Mouse (Mus musculus) mature B cell (primary cell): Measurements from ENCODE around the gene Asprv1.

Source experiments
- in situ Hi-C: fragments of 300-500 bp; cut with MboI; formaldehyde crosslinking; loops from 2 replicates; pipeline ENCODE4 v1.14.3; 2019

The Asprv1 gene

DNA sequence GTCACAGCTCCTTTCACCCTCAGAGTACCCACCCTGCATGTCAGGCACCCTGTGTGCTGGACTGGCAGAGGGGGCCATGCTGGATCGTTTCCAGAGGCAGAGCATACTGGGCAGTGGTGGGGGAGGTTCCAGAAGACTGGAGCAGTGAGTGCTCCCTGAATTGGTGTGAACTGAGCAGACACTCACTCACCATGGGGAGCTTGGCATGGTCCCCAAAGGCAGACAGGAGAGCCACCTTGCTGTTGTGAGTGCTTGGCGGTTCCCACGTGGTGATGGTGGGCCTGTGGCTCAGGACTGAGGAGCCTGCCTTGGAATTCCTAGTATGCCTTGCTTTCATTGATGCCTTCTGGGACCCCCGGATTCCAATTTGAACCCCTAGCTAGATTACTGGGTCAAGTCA lies 4.8 kb upstream of the Asprv1 start:
- in situ Hi-C loops, result no loop called here

DNA sequence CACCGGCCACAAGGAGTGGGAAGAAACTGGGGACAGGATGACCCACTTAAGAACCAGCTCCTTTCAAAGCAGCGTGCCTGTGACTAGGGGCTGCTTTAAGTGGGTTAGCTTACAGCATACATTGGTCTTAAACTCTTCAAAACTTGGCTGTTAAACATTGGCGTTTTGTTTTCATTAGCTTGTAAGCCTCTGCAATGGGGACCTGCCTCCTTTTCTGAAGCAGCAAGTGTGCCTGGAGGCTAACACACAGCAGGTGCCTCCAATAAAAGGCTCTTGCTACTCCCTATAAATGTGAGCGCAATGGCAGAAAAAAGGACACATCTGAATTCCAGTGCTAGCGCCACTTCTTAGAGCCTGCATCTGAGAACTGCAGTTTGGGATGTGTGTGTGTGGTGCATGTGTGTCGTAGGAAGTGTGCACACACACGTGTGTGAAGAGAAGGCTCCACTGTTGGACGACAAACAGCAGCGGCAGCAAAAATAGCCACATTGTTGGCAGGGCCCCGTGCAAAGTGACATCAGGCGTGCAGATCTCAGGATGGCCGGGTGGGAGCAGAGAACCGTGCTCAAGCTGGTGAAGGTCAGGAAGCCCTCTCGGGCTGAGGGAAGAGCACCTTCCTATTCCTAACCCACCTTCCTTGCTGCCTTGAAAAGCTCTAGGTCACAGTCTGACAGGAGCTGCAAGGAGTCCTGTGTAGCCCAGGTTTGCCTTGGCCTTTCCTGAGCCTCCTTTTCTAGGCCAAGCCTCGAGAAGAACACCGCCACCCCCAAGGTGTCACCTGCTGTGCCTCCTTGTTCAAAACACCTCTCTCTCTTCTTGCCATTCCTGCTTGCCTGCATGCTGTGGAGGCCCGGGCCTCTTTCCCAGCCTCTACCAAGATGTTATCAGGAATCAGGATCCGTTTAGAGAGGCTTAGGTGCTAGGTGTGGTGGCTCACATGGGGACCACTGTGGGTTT lies 3.6 kb upstream of the Asprv1 start:
- in situ Hi-C loops, result no loop called here

DNA sequence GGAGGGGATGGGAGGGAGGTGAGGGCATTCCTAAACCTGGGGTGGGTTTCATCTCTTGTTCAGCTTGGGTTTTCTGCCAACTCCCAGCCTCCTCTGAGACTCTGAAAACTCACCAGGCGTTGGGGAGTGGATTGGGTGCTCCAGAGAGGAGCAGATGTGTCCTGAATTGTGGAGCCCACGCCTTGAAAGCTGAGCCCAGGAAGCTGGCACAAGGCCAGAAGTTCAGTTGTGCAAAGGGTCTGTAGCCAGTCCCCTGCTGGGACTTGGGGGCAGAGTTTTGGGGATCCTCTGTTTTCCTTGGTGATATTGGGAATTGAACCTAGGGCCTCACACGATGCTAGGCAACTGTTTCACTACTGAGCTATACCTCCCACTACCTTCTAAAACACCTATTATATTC lies 2.2 kb downstream of the Asprv1 start:
- in situ Hi-C loops, result no loop called here

DNA sequence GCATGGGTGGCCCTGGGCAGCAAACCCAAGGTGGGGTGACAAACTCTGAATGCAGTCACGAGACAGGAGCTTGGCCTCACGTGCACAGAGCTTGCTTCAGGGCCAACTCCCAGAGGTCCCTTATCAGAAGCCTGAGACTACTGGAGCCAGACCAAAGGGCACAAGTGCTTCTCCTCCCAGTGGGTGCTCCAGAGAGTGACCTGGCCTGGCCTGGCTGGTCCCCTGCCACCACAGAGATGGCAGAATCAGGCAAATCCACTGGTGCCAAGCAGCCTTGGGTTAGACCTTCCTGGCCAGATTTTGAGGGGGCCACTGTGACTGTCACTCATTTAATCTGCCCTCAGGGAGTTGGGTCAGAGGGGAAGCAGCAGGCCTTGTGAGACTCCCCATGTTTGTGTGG lies 8.5 kb downstream of the Asprv1 start:
- in situ Hi-C loops, result no loop called here

DNA sequence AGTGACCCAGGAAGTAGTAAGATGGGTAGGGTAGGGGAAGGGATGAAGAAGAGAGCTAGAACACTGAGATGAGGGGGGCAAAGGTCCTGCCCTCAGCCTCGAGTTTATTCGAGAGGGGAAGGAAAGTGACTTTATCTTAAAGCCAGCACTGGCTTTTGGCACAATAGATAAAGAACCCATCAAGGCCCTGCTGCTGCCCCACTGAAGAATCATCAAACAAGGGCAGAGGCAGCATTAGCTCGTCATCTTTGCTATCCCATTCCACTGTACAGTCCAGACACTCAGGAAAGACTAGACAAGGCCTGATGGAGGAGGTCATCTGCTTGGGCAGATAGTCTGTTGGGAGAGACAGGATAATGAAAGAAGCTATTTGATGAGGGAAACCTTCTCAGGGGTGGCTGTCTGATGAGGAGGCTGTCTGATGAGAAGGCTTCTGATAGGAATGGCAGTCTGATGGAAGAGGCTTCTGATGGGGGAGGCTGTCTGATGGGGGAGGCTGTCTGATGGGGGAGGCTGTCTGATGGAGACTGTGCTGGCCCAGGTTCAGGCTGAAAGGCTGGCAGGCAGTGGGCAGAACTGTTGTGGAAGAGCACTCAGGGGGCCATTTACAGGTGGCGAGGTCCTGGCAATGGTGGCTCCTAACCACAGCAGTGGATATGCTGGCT lies 9.3 kb downstream of the Asprv1 start:
- in situ Hi-C loops, result no loop called here

DNA sequence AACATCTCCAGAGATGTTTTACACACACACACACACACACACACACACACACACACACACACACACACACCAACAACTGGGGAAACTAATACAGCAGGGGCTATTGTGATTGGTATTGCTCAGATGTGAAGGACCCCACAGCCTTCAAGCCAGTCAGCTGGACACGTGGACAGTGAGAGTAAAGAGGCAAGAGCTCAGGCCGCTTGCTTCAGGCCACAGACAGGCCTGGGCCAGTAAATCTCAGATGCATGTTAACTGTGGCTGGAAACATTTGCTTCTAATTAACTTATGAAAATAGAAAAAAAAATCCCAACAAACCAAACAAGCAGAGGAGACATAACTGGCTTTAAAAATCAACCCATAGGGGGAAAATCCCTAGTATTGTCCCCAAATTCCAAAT lies 9.9 kb downstream of the Asprv1 start:
- in situ Hi-C loops, result no loop called here

DNA sequence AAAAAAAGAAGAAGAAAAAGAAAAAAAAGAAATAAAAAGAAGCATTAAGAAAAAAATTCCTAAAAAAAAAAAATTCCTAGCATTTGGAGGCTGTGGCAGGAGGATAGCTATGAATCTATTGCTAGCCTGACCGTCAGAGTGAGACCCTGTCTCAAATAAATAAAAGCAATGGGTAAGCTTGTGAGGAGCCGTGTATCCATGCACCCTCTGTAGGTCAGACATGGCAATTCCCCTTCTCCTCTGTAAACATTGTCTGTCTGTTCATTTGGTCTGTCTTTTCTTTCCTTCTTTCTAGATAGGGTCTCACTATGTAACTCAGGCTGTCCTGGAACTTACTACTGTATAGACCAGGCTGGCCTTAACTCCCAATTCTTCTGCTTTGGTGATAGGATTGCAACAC lies 10.5 kb downstream of the Asprv1 start:
- in situ Hi-C loops, result no loop called here

DNA sequence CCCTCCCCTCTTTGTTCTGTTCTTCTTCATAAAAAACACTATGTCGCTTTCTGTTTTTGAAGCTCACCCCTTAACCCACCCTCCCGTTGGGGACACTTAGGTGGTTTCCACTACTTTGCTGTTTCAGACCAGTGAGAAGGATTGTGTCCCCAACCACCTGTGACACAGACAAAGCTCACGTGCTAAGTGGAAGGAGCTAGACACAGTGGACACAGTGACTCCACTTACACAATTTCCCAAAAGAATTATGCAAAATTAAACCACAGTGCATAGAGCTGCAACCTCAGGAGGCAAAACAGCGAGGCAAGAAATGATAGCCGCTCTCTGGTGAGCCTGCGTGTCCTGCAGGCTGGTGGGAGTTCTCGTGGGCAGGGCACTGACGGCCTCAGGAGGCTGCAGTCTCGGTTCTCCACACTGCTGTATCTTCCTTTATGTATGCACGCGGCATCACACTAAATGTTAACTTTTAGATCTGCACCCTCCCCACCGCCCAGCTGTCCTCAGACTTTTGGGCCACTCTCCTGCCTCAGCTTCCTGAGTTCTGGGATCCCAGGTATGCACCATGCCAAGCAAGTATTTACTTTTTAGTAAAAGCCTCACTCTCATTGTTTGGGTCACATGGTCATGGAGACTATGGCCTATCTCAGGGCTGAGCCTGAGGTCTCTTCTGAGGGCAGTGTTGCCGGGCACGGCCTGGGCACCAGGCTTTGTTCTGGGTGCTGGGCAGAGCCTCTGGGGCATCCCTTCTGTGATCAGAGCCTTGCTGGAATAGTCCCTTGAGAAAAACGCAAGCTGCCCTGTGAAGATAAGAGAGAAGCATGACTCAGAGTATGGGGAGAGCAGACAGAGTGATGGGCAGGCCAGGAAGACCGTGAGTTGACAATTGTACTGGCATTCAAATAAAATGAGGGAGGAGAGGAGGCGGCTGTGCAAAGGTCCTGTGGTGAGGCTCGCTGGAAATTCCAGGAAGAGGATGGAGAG lies 11.5 kb downstream of the Asprv1 start:
- in situ Hi-C loops, result no loop called here

DNA sequence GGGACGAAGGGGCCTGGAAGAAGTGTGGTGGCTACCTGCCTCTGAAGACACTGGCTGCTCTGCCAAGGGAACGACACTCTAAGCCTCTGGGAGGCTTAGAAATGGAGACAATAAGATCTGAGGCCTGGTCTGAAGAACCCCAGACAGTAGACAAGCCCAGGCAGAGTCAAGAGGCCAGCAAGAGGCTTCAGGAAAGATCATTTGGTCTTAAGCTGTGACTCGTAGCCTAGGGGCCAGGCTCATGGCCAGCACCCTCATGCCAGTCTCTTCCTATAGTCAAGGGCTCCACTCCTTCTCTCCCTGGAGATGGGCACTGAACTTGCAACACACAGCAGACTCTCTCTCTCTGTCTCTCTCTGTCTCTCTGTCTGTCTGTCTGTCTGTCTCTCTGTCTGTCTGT lies 12.2 kb downstream of the Asprv1 start:
- in situ Hi-C loops, result no loop called here

DNA sequence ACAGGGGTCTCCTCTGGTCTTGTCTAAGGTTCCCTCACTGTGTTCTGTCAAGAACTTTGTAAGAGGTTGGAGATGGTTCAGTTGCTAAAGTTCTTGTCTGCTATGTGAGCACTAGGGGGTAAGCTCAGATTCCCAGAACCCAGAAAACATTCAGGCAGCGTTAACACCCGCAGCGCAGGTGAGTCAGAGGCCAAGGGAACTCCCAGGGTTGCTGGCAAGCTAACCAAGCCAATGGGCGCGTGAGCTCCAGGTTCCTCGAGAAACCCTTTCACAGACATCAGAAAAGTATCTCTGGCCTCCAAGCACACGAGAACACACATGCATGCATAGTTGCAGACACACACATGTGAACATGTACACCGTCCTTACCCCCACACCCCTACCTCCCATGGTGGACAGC lies 12.8 kb downstream of the Asprv1 start:
- in situ Hi-C loops, result no loop called here

DNA sequence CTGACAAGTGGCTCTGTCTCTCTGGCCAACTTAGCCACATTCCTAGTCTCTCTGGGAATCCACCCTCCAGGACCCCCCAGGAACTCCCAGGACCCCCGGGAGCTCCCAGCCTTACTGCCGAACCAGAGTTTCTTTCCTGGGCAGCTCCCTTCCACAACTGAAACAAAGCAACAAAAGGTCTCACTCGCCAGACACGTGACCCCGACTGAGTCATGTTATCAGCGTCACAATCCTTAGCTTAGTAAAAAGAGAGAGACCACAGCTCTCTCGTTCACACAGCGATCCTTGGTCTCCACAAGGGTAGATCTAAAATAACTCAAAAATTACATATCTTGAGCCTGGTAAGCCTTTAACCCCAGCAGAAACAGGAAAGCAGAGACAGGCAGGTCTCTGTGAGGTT lies 13.8 kb downstream of the Asprv1 start:
- in situ Hi-C loops, result no loop called here

DNA sequence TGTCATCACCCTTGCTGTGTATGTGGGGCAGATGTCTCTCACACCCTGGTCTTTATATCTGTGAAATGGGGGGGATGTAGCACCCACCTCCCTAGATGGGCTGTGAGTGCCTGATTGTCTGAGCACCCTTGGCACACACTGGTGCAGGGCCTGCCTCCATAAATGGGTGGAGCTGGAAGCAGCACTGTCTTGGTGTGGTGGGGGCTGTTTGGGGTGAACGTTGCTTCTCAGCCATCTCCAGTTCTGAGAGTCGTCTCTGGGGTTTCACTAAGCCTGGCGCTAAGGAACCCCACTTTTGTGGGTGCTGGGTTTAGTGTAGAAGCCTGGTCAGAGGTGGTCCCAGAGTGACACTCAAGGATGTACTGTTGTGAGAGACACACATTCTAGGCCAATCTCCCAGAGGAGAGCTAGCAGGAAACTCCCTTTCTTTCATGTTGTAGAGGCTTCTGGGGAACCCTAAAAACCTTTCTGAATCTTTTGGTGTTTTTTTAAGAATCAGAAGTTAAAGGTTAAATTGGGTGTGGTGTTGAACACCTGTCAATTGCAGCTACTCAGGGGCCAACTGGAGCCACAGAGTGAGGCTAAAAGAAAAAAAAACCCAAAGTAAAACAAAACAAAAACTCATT lies 16.9 kb downstream of the Asprv1 start:
- in situ Hi-C loops, result no loop called here

DNA sequence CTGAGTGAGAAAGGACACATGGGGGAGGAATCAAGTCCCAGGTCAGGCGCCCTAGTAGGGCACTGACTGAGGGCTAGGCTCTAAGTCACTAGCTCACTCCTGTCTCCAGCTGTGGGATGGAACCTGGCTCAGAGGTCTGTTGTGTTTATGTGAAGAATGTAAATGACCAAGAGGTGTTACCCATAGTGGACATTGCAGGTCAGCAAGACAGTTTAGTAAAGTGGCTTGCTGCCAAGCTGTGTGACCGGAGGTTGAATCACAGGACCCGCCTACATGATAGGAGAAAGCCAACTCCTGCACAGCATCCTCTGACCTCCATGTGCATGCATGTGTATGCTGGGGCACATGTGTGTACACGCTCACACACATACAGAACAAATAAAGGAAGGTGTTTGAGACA lies 17.6 kb downstream of the Asprv1 start:
- in situ Hi-C loops, result no loop called here

DNA sequence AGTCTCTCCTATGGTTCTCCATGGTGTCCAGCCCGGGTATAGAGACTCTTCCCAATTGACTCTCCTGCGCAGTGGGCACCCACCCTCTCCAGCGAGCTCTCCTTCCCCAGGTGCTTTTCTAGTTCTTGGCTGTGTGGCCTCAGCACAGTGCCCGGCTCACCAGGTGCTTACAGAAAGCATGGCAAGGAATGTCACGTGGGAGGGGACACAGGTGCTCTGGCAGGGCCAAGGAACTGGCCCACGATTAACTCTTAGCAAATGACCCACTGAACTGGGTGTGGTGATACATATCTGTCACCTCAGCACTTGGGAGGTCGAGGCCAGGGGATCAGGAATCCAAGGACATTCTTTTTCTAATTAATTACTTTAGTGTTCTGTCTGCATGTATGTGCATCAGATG lies 18.2 kb downstream of the Asprv1 start:
- in situ Hi-C loops, result no loop called here

DNA sequence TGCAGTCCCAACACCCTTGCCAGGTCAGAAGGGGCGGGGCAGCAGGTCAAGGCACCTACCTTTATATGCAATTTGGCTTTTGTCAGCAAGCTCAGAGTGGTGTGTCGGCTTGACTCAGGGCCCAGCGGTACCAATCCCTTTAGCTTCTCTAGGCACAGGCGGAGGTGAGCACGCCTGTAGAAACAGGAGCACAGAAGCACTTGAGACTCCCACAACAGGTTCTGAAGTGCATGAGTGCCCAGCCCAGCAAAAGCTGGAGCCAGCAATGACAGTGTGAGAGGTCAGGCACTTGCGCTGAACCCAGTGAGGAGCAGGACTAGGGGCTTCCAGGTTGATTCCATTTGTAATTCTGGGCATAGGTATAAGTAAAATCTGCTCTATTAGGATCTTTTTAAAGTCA lies 25.1 kb downstream of the Asprv1 start:
- in situ Hi-C loops, result no loop called here

DNA sequence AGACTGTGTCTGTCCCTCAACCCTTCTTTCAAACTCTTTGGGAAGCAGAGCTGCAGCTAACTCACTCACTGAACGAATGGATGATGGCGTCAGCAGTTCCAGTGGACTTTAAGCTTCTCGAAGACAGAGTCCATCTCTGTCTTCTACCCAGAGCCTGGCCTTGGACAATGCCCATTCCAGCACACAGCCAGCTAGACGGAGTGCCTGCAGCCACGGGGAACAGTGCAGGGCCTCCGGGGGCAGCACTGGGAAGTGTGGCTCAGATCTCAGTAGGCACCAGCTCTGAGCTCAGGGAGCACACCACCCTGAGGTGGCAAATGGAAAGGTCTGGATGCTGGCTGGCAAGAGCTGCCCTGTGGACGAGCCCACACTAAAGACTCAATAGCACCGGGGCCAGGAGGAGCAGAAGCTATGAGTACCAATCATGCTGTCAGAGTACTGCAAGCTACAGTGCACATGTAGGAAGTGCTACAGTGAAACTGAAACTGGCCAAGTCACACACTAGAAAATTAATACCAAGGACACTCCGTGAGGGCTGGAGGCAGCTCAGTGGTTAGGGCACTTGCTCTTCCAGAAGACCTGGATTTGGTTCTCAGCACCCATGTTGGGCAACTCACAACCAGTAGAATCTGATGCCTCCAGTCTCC lies 26.4 kb downstream of the Asprv1 start:
- in situ Hi-C loops, result no loop called here

DNA sequence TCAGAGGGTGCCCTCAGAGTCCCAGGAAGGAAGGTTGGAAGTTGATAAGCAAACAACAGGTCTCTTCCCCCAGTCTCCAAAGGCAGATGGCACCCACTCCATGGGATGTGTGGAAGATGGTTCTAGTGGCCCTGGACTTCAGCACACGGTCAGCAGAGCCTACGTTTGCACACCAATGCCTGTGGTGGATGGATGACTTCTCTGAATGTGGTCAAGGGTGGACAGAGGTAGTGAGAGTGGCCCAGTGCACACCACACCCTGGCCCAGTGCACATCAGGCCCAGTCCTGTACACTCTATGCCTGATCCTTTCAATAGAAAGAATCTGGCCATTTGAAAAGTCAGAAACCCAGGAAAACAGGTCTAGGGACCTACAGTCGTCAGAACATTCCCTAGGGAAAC lies 30.5 kb downstream of the Asprv1 start:
- in situ Hi-C loops, result no loop called here

DNA sequence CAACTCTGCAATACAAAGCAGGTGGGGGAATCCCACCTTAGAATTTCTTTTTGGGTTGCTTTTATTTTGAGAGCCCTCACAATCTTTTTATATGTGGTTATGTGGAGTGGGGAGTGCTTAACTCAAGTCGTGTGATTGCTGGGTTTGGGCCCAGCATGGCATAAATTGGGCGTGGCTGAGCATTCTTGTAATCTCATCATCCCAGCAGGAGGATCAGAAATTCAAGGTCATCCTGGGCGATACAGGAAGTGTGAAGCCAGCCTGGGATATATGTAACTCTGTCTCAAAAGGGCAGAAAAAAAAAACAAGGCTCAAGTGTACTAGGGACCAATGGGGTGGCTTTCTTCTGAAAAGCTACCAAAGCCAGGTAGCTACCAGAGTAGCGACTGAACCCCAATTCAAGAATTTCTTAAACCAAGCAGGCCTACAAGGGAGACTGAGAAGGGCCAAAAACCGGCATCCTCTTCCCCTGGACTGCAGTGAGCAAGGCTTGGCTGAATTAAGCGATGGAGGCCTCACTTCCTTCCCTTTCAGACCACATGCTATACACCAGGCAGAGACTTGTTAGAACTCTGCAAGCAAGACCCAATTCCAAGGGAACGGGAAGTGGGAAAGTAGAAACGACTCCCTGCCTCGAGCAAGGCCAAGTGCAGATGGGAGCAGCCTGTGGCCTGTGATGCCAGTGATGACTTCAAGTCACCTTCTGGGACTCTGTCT lies 32.4 kb downstream of the Asprv1 start:
- in situ Hi-C loops, result no loop called here

DNA sequence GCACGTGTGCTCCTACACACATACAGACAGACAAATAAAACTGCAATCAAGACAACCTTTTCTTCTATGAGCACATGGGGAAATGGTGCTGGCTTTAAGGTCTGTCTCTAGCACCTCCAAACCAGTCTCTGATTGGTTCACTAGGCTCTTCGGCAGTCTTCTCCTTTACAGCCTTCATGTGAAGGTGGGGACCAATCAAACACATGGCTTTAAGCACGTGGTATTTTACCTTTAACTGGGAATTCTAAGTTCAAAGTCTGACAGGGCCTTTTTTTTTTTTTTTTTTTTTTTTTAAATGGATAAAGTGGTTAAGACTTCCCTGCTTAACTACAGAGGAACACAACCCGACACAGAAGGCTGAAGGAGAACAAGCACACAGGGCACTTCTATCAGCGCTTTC lies 37.1 kb downstream of the Asprv1 start:
- in situ Hi-C loops, result no loop called here

DNA sequence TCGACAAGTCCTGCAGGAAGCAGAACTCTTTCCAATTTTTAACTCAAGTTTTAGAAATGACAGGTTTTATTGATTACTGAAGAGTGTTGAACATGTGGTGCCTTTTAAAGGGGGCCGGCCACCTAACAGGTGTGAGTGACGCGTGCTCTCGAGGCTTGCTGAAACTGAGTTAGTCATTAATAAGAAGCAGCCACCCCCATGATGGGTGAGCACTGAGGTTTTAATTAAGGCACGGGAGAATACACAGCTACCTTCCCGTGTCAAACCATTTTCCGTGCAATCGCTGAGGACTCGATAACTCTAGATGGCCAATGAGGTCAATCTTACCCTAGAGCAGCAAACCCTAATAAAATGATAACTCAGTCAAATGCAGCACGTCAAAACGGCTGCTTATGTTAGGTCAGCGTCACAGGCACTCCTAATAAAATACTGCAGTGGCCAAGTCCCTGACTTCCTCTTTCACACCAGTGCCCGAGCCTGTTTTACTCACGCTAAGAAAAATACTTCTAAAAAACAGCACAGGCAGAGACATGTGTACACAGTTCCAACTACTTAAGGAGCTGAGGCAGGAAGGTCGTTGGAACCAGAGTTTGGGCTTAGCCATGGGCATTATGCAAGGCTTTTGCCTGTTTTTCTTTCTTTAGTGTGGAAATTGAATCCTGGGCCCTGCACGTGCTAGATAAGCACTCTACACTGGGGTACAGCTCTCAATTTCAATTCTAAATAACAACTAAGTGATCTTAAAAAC lies 37.8 kb downstream of the Asprv1 start:
- in situ Hi-C loops, result no loop called here
